Mouse (Mus musculus) limb, embryonic 14.5 days (tissue): Measurements from ENCODE around the gene Fau. TPM values are rescaled to one million over a fixed set of nuclear protein-coding genes. Genes with fewer than 3 reads are reported as not detected.

Source experiments
- ATAC-seq: fragments of 200-750 bp; cut with Nextera tagmentation; 2 replicates; pipeline ENCODE4 v1.8.0; 2017; ENCODE audit warnings: low read depth, moderate number of reproducible peaks, moderate TSS enrichment; ENCODE audit not compliant: low FRiP score
- DNase-seq: peaks from one replicate; pipeline ENCODE4 v3.0.0-alpha.2; 2015; ENCODE audit warnings: low spot score
- H3K27ac ChIP-seq: fragments of 300-500 bp; sonication (generic); replicated peaks from 2 replicates; pipeline ENCODE4 v1.5.1; 2014; ENCODE audit warnings: low read depth, mild to moderate bottlenecking, low read length, moderate library complexity, mixed read lengths
- H3K27me3 ChIP-seq: fragments of 300-500 bp; sonication (generic); 2 replicates; pipeline ENCODE4 v1.6.1; 2014; ENCODE audit warnings: low read length, mixed read lengths; ENCODE audit not compliant: control insufficient read depth, insufficient read depth
- H3K36me3 ChIP-seq: fragments of 300-500 bp; sonication (generic); 2 replicates; pipeline ENCODE4 v1.6.1; 2014; ENCODE audit warnings: mild to moderate bottlenecking, low read length, moderate library complexity, mixed read lengths; ENCODE audit not compliant: control insufficient read depth, insufficient read depth
- H3K4me1 ChIP-seq: fragments of 300-500 bp; sonication (generic); 2 replicates; pipeline ENCODE4 v1.6.1; 2014; ENCODE audit warnings: antibody characterized with exemption, low read length, mixed read lengths; ENCODE audit not compliant: control insufficient read depth, insufficient read depth
- H3K4me2 ChIP-seq: fragments of 300-500 bp; sonication (generic); replicated peaks from 2 replicates; pipeline ENCODE4 v1.6.1; 2014; ENCODE audit warnings: low read depth, mild to moderate bottlenecking, low read length, moderate library complexity; ENCODE audit not compliant: severe bottlenecking
- H3K4me3 ChIP-seq: fragments of 300-500 bp; sonication (generic); replicated peaks from 2 replicates; pipeline ENCODE4 v1.5.1; 2014; ENCODE audit warnings: low read length
- H3K9ac ChIP-seq: fragments of 300-500 bp; sonication (generic); 2 replicates; pipeline ENCODE4 v1.6.1; 2014; ENCODE audit warnings: mild to moderate bottlenecking, low read depth, low read length, moderate library complexity; ENCODE audit not compliant: severe bottlenecking
- H3K9me3 ChIP-seq: fragments of 300-500 bp; sonication (generic); 2 replicates; pipeline ENCODE4 v1.6.1; 2016; ENCODE audit warnings: low read length; ENCODE audit not compliant: control insufficient read depth
- POLR2A ChIP-seq: fragments of 200-500 bp; IDR thresholded peaks from 2 replicates; pipeline ENCODE4 v1.8.0; 2012; ENCODE audit warnings: inconsistent platforms, mild to moderate bottlenecking, moderate library complexity, borderline replicate concordance; ENCODE audit not compliant: insufficient read depth, insufficient read length; ENCODE audit errors: extremely low read depth
- whole genome bisulfite sequencing: fragments of 180-500 bp; shearing (Covaris S2); extraction: QIAGEN DNeasy Blood & Tissue Kit; methylation state at CpG from one replicate; pipeline ENCODE4 v1.1.7; 2014; 5-methylcytosine and 5-hydroxymethylcytosine counted together
- polyA plus RNA-seq, 2 experiments: library from polyadenylated mRNA; depleted of rRNA in 1 of 2; stranded (reverse) in 1 of 2; unstranded in 1 of 2; fragments of >200 nt; fragmentation: Nextera tagmentation in 1 of 2; extraction: Ambion mirVana in 1 of 2; gene quantifications; 2 replicates each; pipeline versions ENCODE4 v1.2.1 to v1.2.3; 2012 to 2014

Gene Fau
- polyA plus RNA-seq, 2 experiments, result 968 to 1,838 TPM

GRCm38 (mm10) chr19:6066571-6066970 is 8.9 kb downstream of the Fau start:
- no peak for TF ChIP-seq POLR2A
- no peaks in the 10 kb centered on the region for H3K9me3 ChIP-seq
- no peaks in the 10 kb centered on the region for H3K27me3 ChIP-seq
- H3K4me3 ChIP-seq, result peak overlapping the region; percentile 46
- WGBS, result 35% methylated on average over 5 of the region's 5 CpGs
- H3K4me2 ChIP-seq, result peak overlapping the region; percentile 78
- H3K9ac ChIP-seq, result peak overlapping the region; percentile 46
- H3K27ac ChIP-seq, result no peak overlapping the region
- ATAC-seq, result no peak
- peaks cover 32% of the 10 kb centered on the region for H3K36me3 ChIP-seq
- no peak for DNase-seq
- H3K4me1 ChIP-seq, result peaks cover 23% of the 10 kb centered on the region

DNA sequence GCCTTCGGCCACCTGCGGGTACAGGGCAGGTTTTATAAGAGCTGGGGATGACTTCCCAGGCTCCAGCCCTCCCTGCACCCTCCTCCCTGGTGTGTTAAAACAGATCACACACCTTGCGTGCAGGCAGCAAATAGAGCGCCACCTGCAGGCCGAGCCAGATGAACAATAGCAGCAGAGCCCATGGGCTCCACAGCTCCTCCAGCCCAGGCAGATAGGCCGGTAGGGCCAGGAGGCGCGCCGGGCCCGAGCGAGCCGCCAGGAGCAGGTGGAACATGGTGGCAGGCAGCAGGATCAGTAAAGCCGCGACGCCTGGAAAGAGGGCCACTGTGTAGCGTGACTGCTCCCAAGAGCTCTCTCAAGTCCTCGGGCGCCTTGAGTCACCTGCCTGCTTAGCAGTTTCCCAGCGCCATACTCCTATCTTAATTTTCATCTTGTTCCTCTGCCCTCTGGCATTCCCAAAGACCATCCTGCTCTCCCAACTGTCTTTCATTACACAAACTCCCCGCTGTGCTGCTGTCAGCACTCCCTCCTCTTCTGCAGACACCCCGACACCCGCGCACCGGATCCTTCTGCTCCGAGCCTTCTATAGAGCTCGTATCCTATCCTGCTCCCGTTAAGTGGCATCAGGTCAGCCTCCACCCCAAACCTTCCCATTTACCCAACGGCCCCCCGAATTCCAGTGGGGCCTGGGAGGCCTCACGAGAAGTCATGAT is 9.5 kb downstream of the Fau start:
- H3K4me2 ChIP-seq, result peak overlapping the region; percentile 78
- peak; percentile 73 for DNase-seq
- peak; percentile 53 for ATAC-seq
- peak overlapping the region; percentile 46 for H3K9ac ChIP-seq
- H3K4me3 ChIP-seq, result peak overlapping the region; percentile 46
- peaks cover 21% of the 10 kb centered on the region for H3K4me1 ChIP-seq
- TF ChIP-seq POLR2A, result no peak
- no peaks in the 10 kb centered on the region for H3K9me3 ChIP-seq
- H3K27me3 ChIP-seq, result no peaks in the 10 kb centered on the region
- peak overlapping the region; percentile 26; the same call in 1 of the 2 replicates for H3K27ac ChIP-seq
- under 1% methylated on average over 28 of the region's 30 CpGs for WGBS
- H3K36me3 ChIP-seq, result peaks cover 32% of the 10 kb centered on the region

- Histone ChIP-seq H3K27me3 (no peaks in the 10 kb centered on the region), H3K4me1 (peaks cover 14% of the 10 kb centered on the region), H3K27ac (peak within 1 kb of the TSS; percentile 26; the same call in 1 of the 2 replicates), H3K9me3 (no peaks in the 10 kb centered on the region), H3K36me3 (peaks cover 38% of the 10 kb centered on the region), H3K4me3 (peak within 1 kb of the TSS; percentile 46), H3K4me2 (peak within 1 kb of the TSS; percentile 78), H3K9ac (peak within 1 kb of the TSS; percentile 46)
- 9% methylated on average over 30 of the region's 33 CpGs for WGBS
- DNase-seq (peak; percentile 92), ATAC-seq (peak; percentile 91)
- no peak for TF ChIP-seq POLR2A
Observed at GRCm38 (mm10) chr19:6067724-6068415, 10.2 kb downstream of the Fau start, which contains the start of gene Tm7sf2. TSS of gene Tm7sf2 (minus strand) at chr19:6068373.

GRCm38 (mm10) chr19:6068951-6069350 is 11.3 kb downstream of the Fau start:
- no peak for TF ChIP-seq POLR2A
- Histone ChIP-seq H3K4me2 (no peak overlapping the region), H3K9me3 (no peaks in the 10 kb centered on the region), H3K27me3 (no peaks in the 10 kb centered on the region), H3K4me3 (no peak overlapping the region), H3K9ac (no peak overlapping the region), H3K4me1 (peaks cover 13% of the 10 kb centered on the region), H3K36me3 (peaks cover 41% of the 10 kb centered on the region), H3K27ac (no peak overlapping the region)
- WGBS, result 76% methylated on average over 4 of the region's 4 CpGs
- DNase-seq (no peak), ATAC-seq (no peak)

DNA sequence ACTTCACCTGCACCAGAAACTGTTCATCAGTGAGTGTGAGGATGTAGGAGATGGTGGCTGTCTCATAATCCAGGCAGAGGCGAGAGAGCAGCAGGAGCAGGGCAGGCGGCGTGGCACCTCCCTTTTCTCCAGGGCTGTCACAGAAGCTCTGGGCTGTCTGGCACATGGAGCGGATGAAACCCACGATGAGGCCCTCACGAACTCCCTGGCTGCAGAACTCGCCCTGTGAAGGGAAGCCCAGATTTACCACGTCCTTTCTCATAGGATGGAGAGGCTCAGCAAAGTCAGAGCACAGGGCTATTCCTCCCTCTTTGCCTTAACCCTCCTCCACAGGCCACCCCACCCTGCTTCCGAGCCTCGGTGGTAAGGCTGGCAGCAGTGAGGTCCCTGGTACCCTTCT is 12.2 kb downstream of the Fau start:
- peaks cover 44% of the 10 kb centered on the region for H3K36me3 ChIP-seq
- no peak overlapping the region for H3K27ac ChIP-seq
- no peaks in the 10 kb centered on the region for H3K9me3 ChIP-seq
- ATAC-seq (no peak), DNase-seq (no peak)
- H3K27me3 ChIP-seq, result no peaks in the 10 kb centered on the region
- TF ChIP-seq POLR2A, result no peak
- no peak overlapping the region for H3K4me2 ChIP-seq
- H3K9ac ChIP-seq, result no peak overlapping the region
- no peak overlapping the region for H3K4me3 ChIP-seq
- H3K4me1 ChIP-seq, result peaks cover 13% of the 10 kb centered on the region
- 86% methylated on average over 10 of the region's 10 CpGs for WGBS
